ENCODE assay signal across 9 mouse cellular contexts in the genomic region with DNA sequence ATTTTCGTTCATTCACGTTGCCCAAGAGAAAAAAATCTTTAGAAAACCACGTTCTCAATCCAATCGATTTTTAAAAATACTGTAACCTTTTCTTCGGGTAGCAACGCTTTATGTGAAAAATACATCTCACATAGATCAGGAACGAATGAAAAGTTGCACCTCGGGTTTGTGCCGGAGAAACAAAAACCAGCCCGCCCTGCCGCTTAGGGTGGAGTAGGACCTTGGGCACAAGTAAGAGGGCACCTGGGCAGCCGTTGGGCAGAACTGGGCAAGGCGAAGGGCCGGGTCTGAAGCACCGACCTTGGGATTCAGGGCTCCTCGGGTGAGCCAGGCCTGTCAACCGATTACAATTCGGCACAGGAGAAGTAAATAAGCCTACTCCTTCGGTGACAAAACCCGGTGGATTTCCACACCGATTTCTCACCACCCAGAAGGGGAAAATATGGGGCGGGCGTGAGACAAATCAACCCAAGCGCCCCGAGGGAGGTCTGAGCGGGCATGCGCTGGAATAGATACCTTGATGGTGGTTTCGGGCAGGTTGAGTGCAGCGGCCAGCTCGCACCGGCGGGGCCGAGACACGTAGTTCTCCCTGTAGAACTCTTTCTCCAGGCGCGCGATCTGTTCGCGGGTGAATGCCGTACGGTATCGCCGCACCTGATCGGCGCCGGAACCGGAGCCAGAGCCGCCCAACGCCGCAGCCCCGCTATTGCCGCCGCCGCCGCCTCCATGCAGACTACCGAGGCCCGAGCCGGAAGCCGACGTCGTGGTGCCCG. TPM values are rescaled to one million over a fixed set of nuclear protein-coding genes. Genes with fewer than 3 reads are reported as not detected.
DNase-seq lines count a peak whose midpoint lies in the region; ATAC-seq and TF ChIP-seq lines count a peak whose summit lies in the region.
"Had no signal": no experiment of that assay in that cellular context is flagged by ENCODE, and none has a peak within 500 bp of the region (broad histone marks: within the 10 kb centered on the region; RNA-seq: fewer than 3 reads in every experiment).

No protein-coding gene starts in this region.

- peak overlapping the region; percentile 37 for H3K4me2 ChIP-seq in heart, embryonic 11.5 days
- peak overlapping the region; percentile 51 for H3K4me2 ChIP-seq in liver, postnatal 0 days (ENCODE audit: low read depth, low read length)

- no peak overlapping the region for H3K9ac ChIP-seq in heart, embryonic 11.5 days (ENCODE audit: low read depth, low read length)
- H3K9ac ChIP-seq in liver, postnatal 0 days (replicated peaks): no peak overlapping the region

- no peak for TF ChIP-seq EP300 in liver, postnatal 0 days (IDR thresholded peaks at IDR 0.05; ENCODE audit: low read depth)

- WGBS in heart, embryonic 11.5 days (ENCODE audit: insufficient replicate concordance): 3% methylated on average over 62 of the region's 62 CpGs
- 3% methylated on average over 62 of the region's 62 CpGs for WGBS in liver, postnatal 0 days (ENCODE audit: insufficient replicate concordance)

- no peak for ATAC-seq in heart, embryonic 11.5 days (replicated peaks; ENCODE audit: insufficient number of reproducible peaks, low FRiP score, low TSS enrichment)
- no peak for ATAC-seq in liver, postnatal 0 days
- no peak for ATAC-seq in activated CD4-positive, CD25-positive, alpha-beta regulatory T cell, adult 4 months

- H3K27me3 ChIP-seq in heart, embryonic 11.5 days (ENCODE audit: control insufficient read depth, insufficient read depth, low read length): peaks cover 87% of the 10 kb centered on the region
- H3K27me3 ChIP-seq in liver, postnatal 0 days (ENCODE audit: insufficient read depth, low read length): peaks cover 89% of the 10 kb centered on the region

- intact Hi-C loops in heart, postnatal 10 days (cut with DNase I): no loop called here

- no peaks in the 10 kb centered on the region for H3K9me3 ChIP-seq in heart, embryonic 11.5 days (replicated peaks; ENCODE audit: control insufficient read depth, low read length)
- H3K9me3 ChIP-seq in liver, postnatal 0 days (ENCODE audit: low read length): no peaks in the 10 kb centered on the region

- H3K4me1 ChIP-seq in heart, embryonic 11.5 days (ENCODE audit: control insufficient read depth, insufficient read depth, low read length): peaks cover 4% of the 10 kb centered on the region; the same call in 1 of the 2 replicates
- H3K4me1 ChIP-seq in liver, postnatal 0 days (ENCODE audit: insufficient read depth): peaks cover 15% of the 10 kb centered on the region

- TF ChIP-seq CTCF in liver, postnatal 0 days (IDR thresholded peaks at IDR 0.05; ENCODE audit: low read depth): no peak

- H3K36me3 ChIP-seq in heart, embryonic 11.5 days (ENCODE audit: control insufficient read depth, insufficient read depth, low read length): no peaks in the 10 kb centered on the region
- no peaks in the 10 kb centered on the region for H3K36me3 ChIP-seq in liver, postnatal 0 days (replicated peaks; ENCODE audit: insufficient read depth, low read length)

- peak overlapping the region; percentile 26; the same call in 1 of the 2 replicates for H3K4me3 ChIP-seq in heart, embryonic 11.5 days (ENCODE audit: low read depth, low read length)
- peak overlapping the region; percentile 22 for H3K4me3 ChIP-seq in liver, postnatal 0 days (ENCODE audit: low read depth, low read length)

- no peak overlapping the region for H3K27ac ChIP-seq in heart, embryonic 11.5 days (ENCODE audit: low read depth, low read length)
- H3K27ac ChIP-seq in liver, postnatal 0 days (ENCODE audit: low read depth): no peak overlapping the region

- DNase-seq in heart, adult 9 months (ENCODE audit: low spot score in 2 of 2): no peak
- DNase-seq in ES-CJ7 (ENCODE audit: low read depth, low spot score): peak; percentile 42
- DNase-seq in heart, postnatal 10 days: peak; percentile 40 to 46
- DNase-seq in liver, postnatal 0 days: no peak
- DNase-seq in layer of hippocampus, postnatal 36 days: no peak
- DNase-seq in lung, postnatal 36 days: no peak

RNA-seq across cellular contexts. Expression of gene Evx2, which starts 1.9 kb away (rescaled TPM):
- polyA plus RNA-seq in heart, embryonic 11.5 days (2014; fragmentation: Nextera tagmentation; extraction: Ambion mirVana): not detected in 2 replicates
- total RNA-seq in heart, postnatal 10 days (2021): not detected
- not detected in 2 replicates for polyA plus RNA-seq in liver, postnatal 0 days (2015; fragmentation: Nextera tagmentation; extraction: Ambion mirVana)
- not detected for total RNA-seq in layer of hippocampus, postnatal 36 days (2021)
- not detected for polyA plus RNA-seq in activated CD4-positive, CD25-positive, alpha-beta regulatory T cell, adult 4 months (2017; shearing (Covaris generic))
- total RNA-seq: ES-E14 had no signal

RNA-seq across cellular contexts. Expression of gene Hoxd13, which starts 10.7 kb away (rescaled TPM):
- polyA plus RNA-seq in heart, embryonic 11.5 days (2014; fragmentation: Nextera tagmentation; extraction: Ambion mirVana): not detected in 2 replicates
- total RNA-seq in heart, postnatal 10 days (2021): not detected
- not detected in 2 replicates for polyA plus RNA-seq in liver, postnatal 0 days (2015; fragmentation: Nextera tagmentation; extraction: Ambion mirVana)
- not detected for total RNA-seq in layer of hippocampus, postnatal 36 days (2021)
- not detected for polyA plus RNA-seq in activated CD4-positive, CD25-positive, alpha-beta regulatory T cell, adult 4 months (2017; shearing (Covaris generic))

RNA-seq across cellular contexts. Expression of gene Hoxd12, which starts 17.4 kb away (rescaled TPM):
- not detected in 2 replicates for polyA plus RNA-seq in heart, embryonic 11.5 days (2014; fragmentation: Nextera tagmentation; extraction: Ambion mirVana)
- total RNA-seq in heart, postnatal 10 days (2021): not detected
- not detected in 2 replicates for polyA plus RNA-seq in liver, postnatal 0 days (2015; fragmentation: Nextera tagmentation; extraction: Ambion mirVana)
- not detected for total RNA-seq in layer of hippocampus, postnatal 36 days (2021)
- not detected for polyA plus RNA-seq in activated CD4-positive, CD25-positive, alpha-beta regulatory T cell, adult 4 months (2017; shearing (Covaris generic))
- total RNA-seq: ES-E14 had no signal

RNA-seq across cellular contexts. Expression of gene Hoxd11, which starts 21.9 kb away (rescaled TPM):
- not detected in 2 replicates for polyA plus RNA-seq in heart, embryonic 11.5 days (2014; fragmentation: Nextera tagmentation; extraction: Ambion mirVana)
- not detected for total RNA-seq in heart, postnatal 10 days (2021)
- polyA plus RNA-seq in liver, postnatal 0 days (2015; fragmentation: Nextera tagmentation; extraction: Ambion mirVana): not detected in 2 replicates
- not detected for total RNA-seq in layer of hippocampus, postnatal 36 days (2021)
- not detected for polyA plus RNA-seq in activated CD4-positive, CD25-positive, alpha-beta regulatory T cell, adult 4 months (2017; shearing (Covaris generic))

RNA-seq across cellular contexts. Expression of gene Hoxd10, which starts 34.3 kb away (rescaled TPM):
- polyA plus RNA-seq in heart, embryonic 11.5 days (2014; fragmentation: Nextera tagmentation; extraction: Ambion mirVana): 0.11 TPM in 1 of 2 replicates, not detected in the other
- total RNA-seq in heart, postnatal 10 days (2021): not detected
- polyA plus RNA-seq in liver, postnatal 0 days (2015; fragmentation: Nextera tagmentation; extraction: Ambion mirVana): not detected in 2 replicates
- not detected for total RNA-seq in layer of hippocampus, postnatal 36 days (2021)
- not detected for polyA plus RNA-seq in activated CD4-positive, CD25-positive, alpha-beta regulatory T cell, adult 4 months (2017; shearing (Covaris generic))

Comparison
In these comparisons a context has a peak if more than half of its experiments do, and no peak if none do; other contexts are left out.
1. DNase-seq: peak in ES-CJ7 (single experiment) and heart, postnatal 10 days (2 of 2); none in heart, adult 9 months (0 of 2), liver, postnatal 0 days (single experiment), layer of hippocampus, postnatal 36 days (0 of 2) and lung, postnatal 36 days (single experiment).